Mouse (Mus musculus): ENCODE measurements around the gene Fmod.

GRCm38 (mm10) chr1:134067143-134067619, 30.1 kb downstream of the Fmod start:
- no peak for TF ChIP-seq CTCF (IDR thresholded peaks at IDR 0.05; ENCODE audit: insufficient read depth, low read depth, low read length)
- no peak for TF ChIP-seq POLR2A (IDR thresholded peaks at IDR 0.05; ENCODE audit: insufficient read depth, low read depth, low read length)

All from olfactory bulb, adult 2 months (tissue).